ENCODE assay signal across 8 mouse cellular contexts in the genomic region with DNA sequence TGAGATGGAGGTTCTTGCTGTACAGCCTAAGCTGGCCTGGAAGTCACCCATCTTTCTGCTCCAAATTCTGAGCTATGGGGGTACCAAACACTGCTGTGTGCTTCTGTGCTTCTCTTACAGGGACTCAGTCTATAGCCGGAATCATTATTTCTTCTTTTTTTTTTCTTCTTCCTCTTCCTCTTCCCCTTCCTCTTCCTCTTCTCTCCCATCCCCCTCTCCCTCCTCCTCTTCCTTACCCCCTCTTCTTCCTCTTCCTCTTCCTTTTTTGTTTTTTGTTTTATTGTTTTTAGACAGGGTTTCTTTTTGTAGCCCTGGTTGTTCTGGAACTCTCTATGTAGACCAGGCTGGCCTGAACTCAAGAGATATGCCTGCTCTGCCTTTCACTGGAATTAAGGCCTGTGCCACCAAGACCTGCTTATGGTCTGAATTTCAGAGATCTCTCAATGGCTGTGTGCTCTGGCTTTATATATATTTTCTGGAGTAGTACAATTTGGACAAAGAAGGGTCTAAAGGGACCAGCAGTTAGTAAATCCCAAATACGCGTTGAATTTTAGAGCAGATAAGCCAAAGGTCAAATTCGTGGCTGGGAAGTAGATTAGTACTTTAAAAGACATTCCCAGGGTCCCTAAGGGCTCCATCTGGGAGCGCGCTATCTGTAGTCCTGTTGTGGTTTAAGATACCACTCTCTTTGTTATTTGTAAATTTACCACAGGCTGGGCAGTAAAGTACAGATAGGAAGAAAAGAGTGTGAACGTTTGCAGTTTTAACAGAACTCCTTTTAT. TPM values are rescaled to one million over a fixed set of nuclear protein-coding genes. Genes with fewer than 3 reads are reported as not detected.
DNase-seq lines count a peak whose midpoint lies in the region; ATAC-seq lines count a peak whose summit lies in the region.

No protein-coding gene starts in this region.

- no peak for ATAC-seq in embryonic facial prominence, embryonic 13.5 days (ENCODE audit: insufficient number of reproducible peaks, insufficient read depth, low FRiP score, low TSS enrichment, low read depth)
- no peak for ATAC-seq in intestine, embryonic 15.5 days
- ATAC-seq in midbrain, embryonic 16.5 days = no peak
- ATAC-seq in cerebellum, adult (ENCODE audit: insufficient number of reproducible peaks, low FRiP score, low TSS enrichment) = no peak

- 0 out of 2 replicates have a peak overlapping the region, but pooled peaks have one; percentile 78 for H3K4me3 ChIP-seq in embryonic facial prominence, embryonic 13.5 days
- H3K4me3 ChIP-seq in intestine, embryonic 15.5 days (replicated peaks) = peak overlapping the region; percentile 77; the same call in 1 of the 2 replicates
- H3K4me3 ChIP-seq in midbrain, embryonic 16.5 days (ENCODE audit: low read depth, low read length) = no peak overlapping the region

- 65% methylated on average over 7 of the region's 7 CpGs for WGBS in embryonic facial prominence, embryonic 13.5 days
- WGBS in intestine, embryonic 15.5 days = 43% methylated on average over 7 of the region's 7 CpGs
- 57% methylated on average over 7 of the region's 7 CpGs for WGBS in midbrain, embryonic 16.5 days

- H3K36me3 ChIP-seq in embryonic facial prominence, embryonic 13.5 days = no peaks in the 10 kb centered on the region
- H3K36me3 ChIP-seq in intestine, embryonic 15.5 days = no peaks in the 10 kb centered on the region
- H3K36me3 ChIP-seq in midbrain, embryonic 16.5 days (ENCODE audit: control insufficient read depth, insufficient read depth, low read length) = no peaks in the 10 kb centered on the region

- no peak overlapping the region for H3K27ac ChIP-seq in embryonic facial prominence, embryonic 13.5 days
- peak overlapping the region; percentile 95 for H3K27ac ChIP-seq in intestine, embryonic 15.5 days
- H3K27ac ChIP-seq in midbrain, embryonic 16.5 days (ENCODE audit: low read length) = no peak overlapping the region

- H3K9me3 ChIP-seq in embryonic facial prominence, embryonic 13.5 days = no peaks in the 10 kb centered on the region
- H3K9me3 ChIP-seq in intestine, embryonic 15.5 days = no peaks in the 10 kb centered on the region
- no peaks in the 10 kb centered on the region for H3K9me3 ChIP-seq in midbrain, embryonic 16.5 days (replicated peaks; ENCODE audit: control insufficient read depth, low read length, poor library complexity, severe bottlenecking)

- no peaks in the 10 kb centered on the region for H3K27me3 ChIP-seq in embryonic facial prominence, embryonic 13.5 days
- no peaks in the 10 kb centered on the region for H3K27me3 ChIP-seq in intestine, embryonic 15.5 days (replicated peaks)
- no peaks in the 10 kb centered on the region for H3K27me3 ChIP-seq in midbrain, embryonic 16.5 days (ENCODE audit: control insufficient read depth, insufficient read depth, low read depth, low read length)

- H3K9ac ChIP-seq in embryonic facial prominence, embryonic 13.5 days = no peak overlapping the region
- no peak overlapping the region; the same call in 1 of the 2 replicates for H3K9ac ChIP-seq in intestine, embryonic 15.5 days
- H3K9ac ChIP-seq in midbrain, embryonic 16.5 days (ENCODE audit: low read depth, low read length) = no peak overlapping the region

- peak overlapping the region; percentile 89 for H3K4me2 ChIP-seq in embryonic facial prominence, embryonic 13.5 days
- H3K4me2 ChIP-seq in intestine, embryonic 15.5 days (replicated peaks) = peak overlapping the region; percentile 78
- H3K4me2 ChIP-seq in midbrain, embryonic 16.5 days (ENCODE audit: low read length) = peak overlapping the region; percentile 48

- no peaks in the 10 kb centered on the region for H3K4me1 ChIP-seq in embryonic facial prominence, embryonic 13.5 days
- H3K4me1 ChIP-seq in intestine, embryonic 15.5 days (replicated peaks) = no peaks in the 10 kb centered on the region
- H3K4me1 ChIP-seq in midbrain, embryonic 16.5 days (ENCODE audit: control insufficient read depth, insufficient read depth, low read length) = peaks cover 12% of the 10 kb centered on the region

- DNase-seq in kidney, adult 9 months = peak; percentile 33
- no peak for DNase-seq in kidney, postnatal 25 days
- no peak for DNase-seq in adrenal gland, adult 8-10 months
- no peak for DNase-seq in layer of hippocampus, adult 11-12 months (ENCODE audit: low spot score)

RNA-seq across cellular contexts. Expression of a gene that starts 1.0 kb away (rescaled TPM):
- 20.8 and 21.4 TPM in 2 replicates for polyA plus RNA-seq in embryonic facial prominence, embryonic 13.5 days (2015; fragmentation: Nextera tagmentation; extraction: Ambion mirVana)
- 88.1 and 103 TPM in 2 replicates for polyA plus RNA-seq in intestine, embryonic 15.5 days (2015; fragmentation: Nextera tagmentation; extraction: Ambion mirVana)
- 33.3 and 40.5 TPM in 2 replicates for polyA plus RNA-seq in midbrain, embryonic 16.5 days (2015; fragmentation: Nextera tagmentation; extraction: Ambion mirVana)
- 10 to 100 TPM; 17.5 to 46.5 (median 26.6) TPM for total RNA-seq in adrenal gland, adult 8-10 months (2022)

RNA-seq across cellular contexts. Expression of a gene that starts 35.9 kb away (rescaled TPM):
- 12.7 and 13.3 TPM in 2 replicates for polyA plus RNA-seq in embryonic facial prominence, embryonic 13.5 days (2015; fragmentation: Nextera tagmentation; extraction: Ambion mirVana)
- 9.2 and 10.1 TPM in 2 replicates for polyA plus RNA-seq in intestine, embryonic 15.5 days (2015; fragmentation: Nextera tagmentation; extraction: Ambion mirVana)
- polyA plus RNA-seq in midbrain, embryonic 16.5 days (2015; fragmentation: Nextera tagmentation; extraction: Ambion mirVana) = 19.0 and 21.6 TPM in 2 replicates
- total RNA-seq in adrenal gland, adult 8-10 months (2022) = 10 to 100 TPM; 33.0 to 66.6 (median 48.3) TPM
